Mouse (Mus musculus) embryonic facial prominence, embryonic 11.5 days (tissue): ENCODE results near the gene Adgre5. TPM values are rescaled to one million over a fixed set of nuclear protein-coding genes. Genes with fewer than 3 reads are reported as not detected.
A peak's percentile ranks its signal among the peaks of the same experiment; 100 is the strongest.

Source experiments
- ATAC-seq: fragments of 200-750 bp; cut with Nextera tagmentation; replicated peaks from 2 replicates; pipeline ENCODE4 v1.8.0; 2017; ENCODE audit warnings: low read depth; ENCODE audit not compliant: insufficient number of reproducible peaks, low FRiP score, low TSS enrichment
- DNase-seq: peaks from one replicate; pipeline ENCODE4 v3.0.0-alpha.2; 2015; ENCODE audit warnings: low spot score
- H3K27ac ChIP-seq: fragments of 300-500 bp; sonication (generic); replicated peaks from 2 replicates; pipeline ENCODE4 v1.5.1; 2014; ENCODE audit warnings: mild to moderate bottlenecking, low read depth, low read length, control low read depth
- H3K27me3 ChIP-seq: fragments of 300-500 bp; sonication (generic); 2 replicates; pipeline ENCODE4 v1.6.1; 2014; ENCODE audit warnings: mild to moderate bottlenecking, low read length, moderate library complexity, mixed read lengths; ENCODE audit not compliant: control insufficient read depth, insufficient read depth
- H3K36me3 ChIP-seq: fragments of 300-500 bp; sonication (generic); replicated peaks from 2 replicates; pipeline ENCODE4 v1.6.1; 2014; ENCODE audit warnings: low read depth, mild to moderate bottlenecking, low read length, moderate library complexity, mixed read lengths; ENCODE audit not compliant: control insufficient read depth, insufficient read depth
- H3K4me1 ChIP-seq: fragments of 300-500 bp; sonication (generic); 2 replicates; pipeline ENCODE4 v1.6.1; 2014; ENCODE audit warnings: low read length, mixed read lengths; ENCODE audit not compliant: control insufficient read depth, insufficient read depth
- H3K4me2 ChIP-seq: fragments of 300-500 bp; sonication (generic); 2 replicates; pipeline ENCODE4 v1.6.1; 2014; ENCODE audit warnings: low read depth, mild to moderate bottlenecking, control low read depth, low read length, moderate library complexity
- H3K4me3 ChIP-seq: fragments of 300-500 bp; sonication (generic); 2 replicates; pipeline ENCODE4 v1.5.1; 2014; ENCODE audit warnings: low read depth, low read length, control low read depth
- H3K9ac ChIP-seq: fragments of 300-500 bp; sonication (generic); replicated peaks from 2 replicates; pipeline ENCODE4 v1.6.1; 2014; ENCODE audit warnings: mild to moderate bottlenecking, control low read depth, low read length
- H3K9me3 ChIP-seq: fragments of 300-500 bp; sonication (generic); replicated peaks from 2 replicates; pipeline ENCODE4 v1.6.1; 2016; ENCODE audit warnings: mild to moderate bottlenecking, low read length, inconsistent platforms, mixed read lengths; ENCODE audit not compliant: control insufficient read depth
- WGBS: fragments of 180-500 bp; shearing (Covaris S2); extraction: QIAGEN DNeasy Blood & Tissue Kit; methylation state at CpG from one replicate; pipeline ENCODE4 v1.1.7; 2014; 5-methylcytosine and 5-hydroxymethylcytosine counted together
- polyA plus RNA-seq: library from polyadenylated mRNA; unstranded; fragments of >200 nt; fragmentation: Nextera tagmentation; extraction: Ambion mirVana; gene quantifications from 2 replicates; pipeline ENCODE4 v1.2.1, GENCODE M21; 2014

Adgre5 gene
- polyA plus RNA-seq, 1 experiment from 2014 or later, result 19.0 TPM

DNA sequence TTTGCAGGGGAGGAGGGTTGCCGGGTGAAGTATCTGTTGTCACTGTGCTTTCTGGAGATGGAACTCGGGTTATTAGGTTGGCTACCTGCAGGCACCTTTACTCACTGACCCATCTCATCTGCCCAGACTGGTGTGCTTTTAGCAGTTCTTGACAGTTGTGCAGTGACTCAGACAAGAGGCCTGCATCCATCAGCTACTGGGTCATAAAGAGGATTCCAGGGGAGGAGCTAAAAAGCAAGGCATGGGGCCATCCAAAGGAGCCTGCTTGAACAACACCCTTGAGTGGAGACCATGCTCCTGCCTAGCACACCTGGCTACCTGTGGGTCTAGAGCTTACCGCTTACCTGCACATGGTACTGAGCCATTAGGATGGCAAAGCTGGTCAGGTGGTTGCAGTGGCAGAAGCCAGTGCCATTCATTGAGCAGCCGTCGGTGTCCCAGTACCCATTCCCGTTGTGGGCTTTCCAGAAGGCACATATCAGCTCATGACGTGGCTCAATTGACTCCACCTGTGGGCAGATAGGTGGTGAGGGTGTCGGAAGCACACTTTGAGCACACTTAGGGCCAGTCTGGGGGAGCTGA is 15.5 kb downstream of the Adgre5 start:
- Histone ChIP-seq H3K4me3 (no peak overlapping the region), H3K27ac (no peak overlapping the region), H3K9me3 (no peaks in the 10 kb centered on the region), H3K36me3 (peaks cover 30% of the 10 kb centered on the region), H3K4me1 (no peaks in the 10 kb centered on the region), H3K4me2 (no peak overlapping the region), H3K27me3 (no peaks in the 10 kb centered on the region), H3K9ac (no peak overlapping the region)
- no peak for DNase-seq
- ATAC-seq, result no peak
- whole genome bisulfite sequencing, result 95% methylated on average over 8 of the region's 8 CpGs

DNA sequence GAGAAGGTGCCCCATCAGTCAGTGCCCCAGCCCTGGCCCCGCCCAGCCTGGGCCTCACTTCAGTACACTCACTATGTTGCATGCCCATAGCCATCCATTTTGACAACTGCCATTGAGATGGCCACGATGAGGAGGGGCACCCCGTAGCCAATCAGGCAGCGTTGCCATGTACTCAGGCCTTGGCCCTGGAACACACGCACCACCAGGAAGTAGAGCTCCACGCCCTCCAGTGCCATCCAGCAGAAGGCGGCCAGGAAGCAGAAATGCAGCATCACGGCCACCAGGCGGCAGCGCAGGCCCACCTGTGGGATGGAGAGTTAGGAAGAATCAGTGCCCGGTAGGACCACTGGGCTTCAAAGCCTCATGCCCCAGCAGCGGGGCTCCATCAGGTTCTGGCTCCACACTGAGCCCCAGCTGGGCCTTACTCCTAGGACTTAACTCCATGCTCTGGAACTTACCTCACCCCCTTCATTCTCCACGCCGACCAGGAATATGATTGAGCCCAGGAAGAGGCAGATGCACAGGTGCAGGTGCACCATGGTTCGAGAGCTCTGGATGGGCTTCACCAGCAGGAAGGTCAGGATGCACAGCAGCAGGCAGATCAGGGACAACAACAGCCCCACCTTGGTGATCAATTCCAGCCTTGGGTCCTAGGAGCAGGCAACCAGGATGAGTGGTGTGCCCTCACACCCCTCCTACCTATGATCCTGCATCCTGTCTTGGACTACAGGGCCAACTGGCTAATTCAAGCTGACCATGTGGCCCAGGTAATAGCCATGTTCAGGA is 16.2 kb downstream of the Adgre5 start:
- no peak overlapping the region for H3K4me2 ChIP-seq
- H3K27me3 ChIP-seq, result no peaks in the 10 kb centered on the region
- H3K4me3 ChIP-seq, result no peak overlapping the region
- H3K9ac ChIP-seq, result no peak overlapping the region
- H3K9me3 ChIP-seq, result no peaks in the 10 kb centered on the region
- peak; percentile 71 for DNase-seq
- no peak overlapping the region for H3K27ac ChIP-seq
- H3K36me3 ChIP-seq, result peaks cover 34% of the 10 kb centered on the region
- H3K4me1 ChIP-seq, result no peaks in the 10 kb centered on the region
- whole genome bisulfite sequencing, result 48% methylated on average over 15 of the region's 15 CpGs
- peak; percentile 46; the same call in 1 of the 2 replicates for ATAC-seq

DNA sequence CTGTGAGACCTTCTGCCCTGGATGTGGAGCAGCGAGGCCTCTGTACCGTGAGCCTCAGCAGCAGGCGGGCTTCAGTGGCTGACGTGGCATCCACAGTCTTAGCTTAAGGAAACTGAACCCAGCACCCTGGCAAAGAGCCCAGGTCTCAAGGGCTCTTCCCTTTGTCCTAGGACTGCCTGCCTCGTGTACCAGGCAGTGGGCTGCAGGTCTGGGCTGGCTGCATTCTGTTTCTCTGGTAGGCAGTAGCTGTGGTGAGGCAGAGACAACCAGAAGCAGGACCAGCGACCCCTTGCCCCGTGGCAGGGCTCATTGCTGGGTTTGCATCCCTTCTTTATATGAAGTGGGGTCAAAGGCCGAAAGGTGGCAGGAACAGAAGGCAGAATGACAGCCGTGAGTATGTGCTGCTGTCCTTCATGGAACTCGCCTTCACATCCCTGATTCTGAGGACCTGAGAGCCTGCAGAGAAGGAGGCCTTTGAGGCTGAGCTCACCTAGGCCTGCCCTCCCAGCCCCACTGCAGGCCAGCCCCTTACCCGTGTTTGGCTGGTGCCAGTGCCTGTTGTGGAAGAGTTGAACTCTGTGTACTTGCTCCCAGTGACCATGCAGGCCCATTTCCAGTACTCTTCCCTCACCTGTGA is 17.6 kb downstream of the Adgre5 start:
- H3K27me3 ChIP-seq, result no peaks in the 10 kb centered on the region
- WGBS, result 90% methylated on average over 11 of the region's 11 CpGs
- H3K4me3 ChIP-seq, result no peak overlapping the region
- no peak overlapping the region for H3K4me2 ChIP-seq
- DNase-seq, result no peak
- H3K9ac ChIP-seq, result no peak overlapping the region
- H3K36me3 ChIP-seq, result peaks cover 34% of the 10 kb centered on the region
- no peak for ATAC-seq
- no peaks in the 10 kb centered on the region for H3K9me3 ChIP-seq
- H3K4me1 ChIP-seq, result no peaks in the 10 kb centered on the region
- H3K27ac ChIP-seq, result no peak overlapping the region

GRCm38 (mm10) chr8:83722631-83723030 is 18.5 kb downstream of the Adgre5 start:
- DNase-seq, result no peak
- WGBS, result 87% methylated on average over 12 of the region's 12 CpGs

DNA sequence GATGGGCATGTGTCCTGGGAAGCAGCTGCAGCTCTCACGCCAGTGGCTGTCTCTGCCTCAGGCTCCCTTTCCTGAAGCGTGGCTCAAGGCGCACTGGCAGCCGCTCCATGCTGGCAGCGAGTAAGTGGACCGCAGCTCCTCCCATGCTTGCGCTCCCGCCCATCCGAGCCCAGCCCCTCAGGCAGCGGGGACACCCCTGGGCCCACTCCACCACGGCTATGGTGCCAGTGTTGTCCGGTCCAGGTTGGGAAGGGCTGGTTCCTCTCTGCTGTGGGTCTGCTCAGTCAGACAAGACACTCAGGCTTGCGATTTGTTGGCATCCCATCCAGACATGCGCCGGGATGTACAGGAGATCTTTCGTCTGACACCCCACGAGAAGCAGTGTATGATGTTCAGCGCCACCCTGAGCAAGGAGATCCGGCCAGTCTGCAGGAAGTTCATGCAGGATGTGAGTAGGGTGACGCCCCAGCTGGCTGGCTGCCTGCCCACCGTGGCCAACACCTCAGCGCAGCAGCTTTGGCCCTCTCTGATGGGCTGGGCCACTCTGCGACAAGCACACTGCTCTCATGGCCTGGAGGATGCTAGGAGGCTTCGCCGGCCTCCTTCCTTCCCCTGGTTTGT is 19.6 kb downstream of the Adgre5 start:
- Histone ChIP-seq H3K27me3 (no peaks in the 10 kb centered on the region), H3K4me1 (no peaks in the 10 kb centered on the region; the same call in 1 of the 2 replicates), H3K27ac (no peak overlapping the region), H3K4me3 (no peak overlapping the region), H3K4me2 (no peak overlapping the region), H3K9me3 (no peaks in the 10 kb centered on the region), H3K36me3 (peaks cover 34% of the 10 kb centered on the region), H3K9ac (no peak overlapping the region)
- WGBS, result 91% methylated on average over 25 of the region's 25 CpGs
- ATAC-seq (no peak), DNase-seq (no peak)

More at GRCm38 (mm10) chr8:83722631-83723030, 18.5 kb downstream of the Adgre5 start:
- H3K27ac ChIP-seq, result no peak overlapping the region
- ATAC-seq, result no peak
- no peak overlapping the region for H3K4me2 ChIP-seq
- no peak overlapping the region for H3K4me3 ChIP-seq
- peaks cover 34% of the 10 kb centered on the region for H3K36me3 ChIP-seq
- H3K9me3 ChIP-seq, result no peaks in the 10 kb centered on the region
- no peaks in the 10 kb centered on the region for H3K4me1 ChIP-seq
- no peak overlapping the region for H3K9ac ChIP-seq
- no peaks in the 10 kb centered on the region for H3K27me3 ChIP-seq

GRCm38 (mm10) chr8:83719693-83720092 is 21.4 kb downstream of the Adgre5 start:
- Histone ChIP-seq H3K4me3 (no peak overlapping the region), H3K27me3 (no peaks in the 10 kb centered on the region), H3K27ac (no peak overlapping the region), H3K9ac (no peak overlapping the region), H3K9me3 (no peaks in the 10 kb centered on the region), H3K4me1 (no peaks in the 10 kb centered on the region; the same call in 1 of the 2 replicates), H3K4me2 (no peak overlapping the region), H3K36me3 (peaks cover 31% of the 10 kb centered on the region)
- DNase-seq (no peak), ATAC-seq (no peak)
- WGBS, result 82% methylated on average over 2 of the region's 2 CpGs

DNA sequence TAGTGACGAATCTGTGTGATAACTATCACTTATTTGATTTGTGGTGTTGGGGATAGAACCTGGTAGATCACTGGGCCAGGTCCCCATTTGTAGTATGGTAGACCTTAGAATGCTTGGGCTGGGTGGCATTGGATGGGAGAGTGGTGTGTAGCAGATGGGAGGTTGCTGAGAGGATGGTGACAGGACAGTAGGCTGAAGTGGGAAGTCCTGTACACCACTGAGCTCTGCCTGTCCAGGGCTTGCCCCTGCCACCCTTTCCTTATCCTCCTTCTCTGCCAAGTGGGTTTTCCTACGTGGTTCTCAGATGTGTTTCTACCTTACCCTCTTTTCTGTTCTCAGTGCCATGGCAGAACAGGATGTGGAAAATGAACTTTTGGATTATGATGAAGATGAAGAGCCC is 22.1 kb downstream of the Adgre5 start:
- Histone ChIP-seq H3K9me3 (no peaks in the 10 kb centered on the region), H3K9ac (no peak overlapping the region), H3K36me3 (peaks cover 31% of the 10 kb centered on the region), H3K27me3 (no peaks in the 10 kb centered on the region), H3K4me3 (no peak overlapping the region), H3K4me1 (no peaks in the 10 kb centered on the region; the same call in 1 of the 2 replicates), H3K4me2 (no peak overlapping the region), H3K27ac (no peak overlapping the region)
- WGBS, result 84% methylated on average over 2 of the region's 2 CpGs
- ATAC-seq, result no peak
- DNase-seq, result no peak
